Mouse (Mus musculus): Measurements from ENCODE around the gene Nsmce1.

DNA sequence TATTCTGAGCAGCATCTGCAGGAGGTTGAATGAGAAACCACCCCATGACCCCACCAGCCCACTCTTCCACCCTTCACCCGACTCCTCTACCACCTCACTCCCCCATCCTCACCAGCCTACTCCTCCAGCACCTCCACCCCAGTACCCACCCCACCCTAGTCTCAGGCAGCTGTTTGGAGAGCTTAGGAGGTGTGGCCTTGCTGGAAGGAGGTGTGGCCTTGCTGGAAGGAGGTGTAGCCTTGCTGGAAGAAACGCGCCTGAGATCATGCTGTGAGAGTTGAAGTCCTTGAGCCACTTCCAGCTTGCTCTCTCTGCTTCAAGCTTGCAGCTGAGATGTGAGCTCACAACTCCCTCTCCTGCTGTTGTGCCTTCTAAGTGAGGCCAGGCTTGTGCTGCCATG is 73.0 kb downstream of the Nsmce1 start:
- TF ChIP-seq CTCF (conservative IDR thresholded peaks at IDR 0.05; ENCODE audit: insufficient read depth, insufficient read length, low read depth, low read length) (no peak), POLR2A (IDR thresholded peaks at IDR 0.05; ENCODE audit: low read depth, low read length) (no peak)

Data from kidney, adult 2 months (tissue).